ENCODE assay signal across 8 mouse cellular contexts in genomic region chr4:134469985-134470384, GRCm38 (mm10). TPM values are rescaled to one million over a fixed set of nuclear protein-coding genes. Genes with fewer than 3 reads are reported as not detected.
DNase-seq lines count a peak whose midpoint lies in the region; ATAC-seq and TF ChIP-seq lines count a peak whose summit lies in the region.

No protein-coding gene starts in this region.

- H3K9ac ChIP-seq in heart, postnatal 0 days (replicated peaks; ENCODE audit: low read depth, low read length), result no peak overlapping the region
- peak overlapping the region; percentile 94; the same call in 1 of the 2 replicates for H3K9ac ChIP-seq in embryonic facial prominence, embryonic 12.5 days
- H3K9ac ChIP-seq in intestine, embryonic 14.5 days (ENCODE audit: low read length), result peak overlapping the region; percentile 96
- peak overlapping the region; percentile 91 for H3K9ac ChIP-seq in midbrain, embryonic 14.5 days (replicated peaks; ENCODE audit: low read length)

- DNase-seq in heart, postnatal 0 days (ENCODE audit: low spot score), result no peak
- DNase-seq in heart, adult 9 months (ENCODE audit: low spot score in 2 of 2), result no peak
- DNase-seq in intestine, embryonic 14.5 days (ENCODE audit: low spot score), result no peak
- peak; percentile 68 for DNase-seq in midbrain, embryonic 14.5 days
- no peak for DNase-seq in layer of hippocampus, adult 9-11 months
- DNase-seq in cerebellum, postnatal 4 days (ENCODE audit: low spot score in 2 of 2), result no peak
- no peak for DNase-seq in adipocyte (ENCODE audit: low spot score)

- peaks cover 40% of the 10 kb centered on the region for H3K36me3 ChIP-seq in heart, postnatal 0 days (replicated peaks; ENCODE audit: control insufficient read depth, insufficient read depth, low read length)
- peaks cover 36% of the 10 kb centered on the region for H3K36me3 ChIP-seq in embryonic facial prominence, embryonic 12.5 days
- H3K36me3 ChIP-seq in intestine, embryonic 14.5 days (ENCODE audit: control insufficient read depth, insufficient read depth, low read length), result peaks cover 42% of the 10 kb centered on the region
- peaks cover 40% of the 10 kb centered on the region for H3K36me3 ChIP-seq in midbrain, embryonic 14.5 days (ENCODE audit: control insufficient read depth, insufficient read depth, low read length)

- H3K4me1 ChIP-seq in heart, postnatal 0 days (ENCODE audit: control insufficient read depth, insufficient read depth), result 0 out of 2 replicates have a peak, but pooled peaks cover 7% of the 10 kb centered on the region
- H3K4me1 ChIP-seq in embryonic facial prominence, embryonic 12.5 days, result peaks cover 6% of the 10 kb centered on the region; the same call in 1 of the 2 replicates
- H3K4me1 ChIP-seq in intestine, embryonic 14.5 days (replicated peaks; ENCODE audit: control insufficient read depth, insufficient read depth, low read length), result peaks cover 7% of the 10 kb centered on the region
- peaks cover 57% of the 10 kb centered on the region for H3K4me1 ChIP-seq in midbrain, embryonic 14.5 days (ENCODE audit: control insufficient read depth, insufficient read depth, low read length)

- H3K9me3 ChIP-seq in heart, postnatal 0 days (replicated peaks; ENCODE audit: control insufficient read depth, low read length), result no peaks in the 10 kb centered on the region
- no peaks in the 10 kb centered on the region for H3K9me3 ChIP-seq in embryonic facial prominence, embryonic 12.5 days
- no peaks in the 10 kb centered on the region for H3K9me3 ChIP-seq in intestine, embryonic 14.5 days (ENCODE audit: control insufficient read depth, low read length)
- no peaks in the 10 kb centered on the region for H3K9me3 ChIP-seq in midbrain, embryonic 14.5 days (ENCODE audit: control insufficient read depth, low read length)

- peak overlapping the region; percentile 98 for H3K4me2 ChIP-seq in heart, postnatal 0 days (ENCODE audit: low read depth, low read length)
- peak overlapping the region; percentile 84 for H3K4me2 ChIP-seq in embryonic facial prominence, embryonic 12.5 days (replicated peaks)
- peak overlapping the region; percentile 99 for H3K4me2 ChIP-seq in intestine, embryonic 14.5 days (ENCODE audit: low read length)
- H3K4me2 ChIP-seq in midbrain, embryonic 14.5 days (ENCODE audit: low read length), result peak overlapping the region; percentile 88

- ATAC-seq in heart, postnatal 0 days (ENCODE audit: insufficient read depth, low read depth), result no peak
- ATAC-seq in embryonic facial prominence, embryonic 12.5 days (ENCODE audit: insufficient number of reproducible peaks, insufficient read depth, low FRiP score, low TSS enrichment), result no peak
- no peak for ATAC-seq in intestine, embryonic 14.5 days (replicated peaks; ENCODE audit: low FRiP score, low TSS enrichment, low read depth)
- no peak for ATAC-seq in midbrain, embryonic 14.5 days (ENCODE audit: low FRiP score, low TSS enrichment)

- no peak for TF ChIP-seq CTCF in heart, postnatal 0 days (IDR thresholded peaks at IDR 0.05; ENCODE audit: low read depth)

- no peak overlapping the region for H3K27ac ChIP-seq in heart, postnatal 0 days (ENCODE audit: low read depth)
- H3K27ac ChIP-seq in embryonic facial prominence, embryonic 12.5 days, result no peak overlapping the region
- H3K27ac ChIP-seq in intestine, embryonic 14.5 days (ENCODE audit: low read depth), result no peak overlapping the region
- H3K27ac ChIP-seq in midbrain, embryonic 14.5 days (replicated peaks; ENCODE audit: low read depth, low read length), result peak overlapping the region; percentile 94

- no peak for TF ChIP-seq EP300 in heart, postnatal 0 days (IDR thresholded peaks at IDR 0.05; ENCODE audit: low read depth)

- H3K27me3 ChIP-seq in heart, postnatal 0 days (ENCODE audit: control insufficient read depth, insufficient read depth, low read length), result no peaks in the 10 kb centered on the region
- no peaks in the 10 kb centered on the region for H3K27me3 ChIP-seq in embryonic facial prominence, embryonic 12.5 days
- no peaks in the 10 kb centered on the region for H3K27me3 ChIP-seq in intestine, embryonic 14.5 days (replicated peaks; ENCODE audit: control insufficient read depth, insufficient read depth, low read length)
- H3K27me3 ChIP-seq in midbrain, embryonic 14.5 days (ENCODE audit: control insufficient read depth, insufficient read depth, low read length), result no peaks in the 10 kb centered on the region

- 77% methylated on average over 3 of the region's 3 CpGs for WGBS in heart, postnatal 0 days
- WGBS in embryonic facial prominence, embryonic 12.5 days, result 62% methylated on average over 3 of the region's 3 CpGs
- WGBS in intestine, embryonic 14.5 days, result 57% methylated on average over 3 of the region's 3 CpGs
- WGBS in midbrain, embryonic 14.5 days, result 22% methylated on average over 3 of the region's 3 CpGs

- peak overlapping the region; percentile 87; the same call in 1 of the 2 replicates for H3K4me3 ChIP-seq in heart, postnatal 0 days (ENCODE audit: low read depth, low read length)
- H3K4me3 ChIP-seq in embryonic facial prominence, embryonic 12.5 days, result peak overlapping the region; percentile 85
- H3K4me3 ChIP-seq in intestine, embryonic 14.5 days (ENCODE audit: low read depth, low read length), result peak overlapping the region; percentile 90
- H3K4me3 ChIP-seq in midbrain, embryonic 14.5 days (replicated peaks; ENCODE audit: low read depth, low read length), result peak overlapping the region; percentile 72

RNA-seq across cellular contexts. Expression of gene Stmn1, which starts 1.9 kb away (rescaled TPM):
- 149 and 227 TPM in 2 replicates for total RNA-seq in heart, postnatal 0 days (2014; rRNA removed; ENCODE audit: low replicate concordance)
- polyA plus RNA-seq in heart, postnatal 0 days (2015; fragmentation: Nextera tagmentation; extraction: Ambion mirVana), result 372 and 387 TPM in 2 replicates
- polyA plus RNA-seq in embryonic facial prominence, embryonic 12.5 days (2016; fragmentation: Nextera tagmentation; extraction: Ambion mirVana), result 2,563 and 2,644 TPM in 2 replicates
- polyA plus RNA-seq in intestine, embryonic 14.5 days (2014; fragmentation: Nextera tagmentation; extraction: Ambion mirVana), result 1,522 and 1,793 TPM in 2 replicates
- 6,974 and 7,359 TPM in 2 replicates for polyA plus RNA-seq in midbrain, embryonic 14.5 days (2014; fragmentation: Nextera tagmentation; extraction: Ambion mirVana)

RNA-seq across cellular contexts. Expression of gene Paqr7, which starts 26.5 kb away (rescaled TPM):
- 13.1 and 25.4 TPM in 2 replicates for total RNA-seq in heart, postnatal 0 days (2014; rRNA removed; ENCODE audit: low replicate concordance)
- 15.4 and 18.7 TPM in 2 replicates for polyA plus RNA-seq in heart, postnatal 0 days (2015; fragmentation: Nextera tagmentation; extraction: Ambion mirVana)
- 3.3 and 3.4 TPM in 2 replicates for polyA plus RNA-seq in embryonic facial prominence, embryonic 12.5 days (2016; fragmentation: Nextera tagmentation; extraction: Ambion mirVana)
- 1.3 and 2.1 TPM in 2 replicates for polyA plus RNA-seq in intestine, embryonic 14.5 days (2014; fragmentation: Nextera tagmentation; extraction: Ambion mirVana)
- polyA plus RNA-seq in midbrain, embryonic 14.5 days (2014; fragmentation: Nextera tagmentation; extraction: Ambion mirVana), result 6.6 and 14.3 TPM in 2 replicates

RNA-seq across cellular contexts. Expression of gene Aunip, which starts 40.8 kb away (rescaled TPM):
- total RNA-seq in heart, postnatal 0 days (2014; rRNA removed; ENCODE audit: low replicate concordance), result 2.7 and 3.1 TPM in 2 replicates
- polyA plus RNA-seq in heart, postnatal 0 days (2015; fragmentation: Nextera tagmentation; extraction: Ambion mirVana), result 1.8 and 2.5 TPM in 2 replicates
- polyA plus RNA-seq in embryonic facial prominence, embryonic 12.5 days (2016; fragmentation: Nextera tagmentation; extraction: Ambion mirVana), result 11.6 and 13.1 TPM in 2 replicates
- 7.8 and 8.2 TPM in 2 replicates for polyA plus RNA-seq in intestine, embryonic 14.5 days (2014; fragmentation: Nextera tagmentation; extraction: Ambion mirVana)
- 0.78 and 1.6 TPM in 2 replicates for polyA plus RNA-seq in midbrain, embryonic 14.5 days (2014; fragmentation: Nextera tagmentation; extraction: Ambion mirVana)
